Mouse (Mus musculus) brain, embryonic 14.5 days (tissue): ENCODE measurements around the gene Olfr488. TPM values are rescaled to one million over a fixed set of nuclear protein-coding genes. Genes with fewer than 3 reads are reported as not detected.
"Not testable (repeated sequence)": the region's sequence is repeated elsewhere in the genome, so short reads cannot be mapped to it uniquely, and the experiment has no call there.

ENCODE experiments used
- DNase-seq: peaks from one replicate; pipeline ENCODE4 v3.0.0-alpha.2; 2011; ENCODE audit warnings: low read depth
- CTCF ChIP-seq: fragments of 200-500 bp; IDR thresholded peaks from 2 replicates; pipeline ENCODE4 v1.5.1; 2012; ENCODE audit warnings: inconsistent platforms, mild to moderate bottlenecking, moderate library complexity, borderline replicate concordance; ENCODE audit not compliant: insufficient read depth, insufficient read length; ENCODE audit errors: extremely low read depth
- POLR2A ChIP-seq: fragments of 200-500 bp; IDR thresholded peaks from 2 replicates; pipeline ENCODE4 v1.6.1; 2012; ENCODE audit warnings: mild to moderate bottlenecking, inconsistent platforms, borderline replicate concordance; ENCODE audit not compliant: poor library complexity, insufficient read depth, insufficient read length, severe bottlenecking; ENCODE audit errors: extremely low read depth
- polyA plus RNA-seq: library from polyadenylated mRNA; depleted of rRNA; stranded (reverse); fragments of >200 nt; gene quantifications from 2 replicates; pipeline ENCODE4 v1.2.3, GENCODE M21; 2012; rRNA removed

Olfr488 gene
- not detected in 2 replicates for polyA plus RNA-seq

DNA sequence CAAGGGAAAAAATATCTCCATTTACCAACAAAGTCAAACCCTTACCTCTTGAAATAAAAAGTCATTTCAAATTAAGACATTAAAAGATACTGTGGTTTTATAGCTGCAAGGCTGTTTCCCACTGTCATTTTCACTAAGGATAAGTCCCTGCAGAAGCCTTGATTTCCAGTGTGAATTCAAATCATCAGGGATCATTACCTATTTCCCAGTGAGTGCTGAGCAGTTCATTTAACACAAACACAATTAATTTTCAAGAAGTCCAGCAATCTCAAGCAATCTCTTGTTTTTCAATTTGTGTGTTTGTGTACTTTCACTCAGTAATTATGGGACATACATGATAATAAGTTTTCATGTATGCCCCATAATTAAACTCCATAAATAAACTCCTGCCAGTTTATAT, at the start of gene Olfr488:
TSS of gene Olfr488 (minus strand) at position 101 of the 400 bp plus-strand sequence.
- no peak for TF ChIP-seq POLR2A
- DNase-seq = no peak

GRCm38 (mm10) chr7:108288834-108289233, 30.7 kb upstream of the Olfr488 start, which contains the start of gene Olfr490:
Olfr490 (minus strand) TSS chr7:108288934.
- TF ChIP-seq CTCF (no peak), POLR2A (no peak)
- DNase-seq = no peak

GRCm38 (mm10) chr7:108233551-108233950, 24.6 kb downstream of the Olfr488 start:
- TF ChIP-seq CTCF (no peak), POLR2A (no peak)
- DNase-seq = no peak

GRCm38 (mm10) chr7:108214536-108214935, 43.6 kb downstream of the Olfr488 start, which contains the start of gene Olfr487:
Olfr487 (minus strand) TSS chr7:108214636.
- DNase-seq = not testable (repeated sequence)

Other genes starting within 250 kb of the Olfr488 start
- not detected in 2 replicates for gene Olfr478, start 224.4 kb downstream of the Olfr488 start, polyA plus RNA-seq
- not detected in 2 replicates for gene Olfr479, start 207.7 kb downstream of the Olfr488 start, polyA plus RNA-seq
- gene Olfr480, start 191.0 kb downstream of the Olfr488 start, polyA plus RNA-seq = not detected in 2 replicates
- gene Olfr481, start 178.5 kb downstream of the Olfr488 start, polyA plus RNA-seq = not detected in 2 replicates
- gene Olfr482, start 160.8 kb downstream of the Olfr488 start, polyA plus RNA-seq = 0.03 TPM in 1 of 2 replicates, not detected in the other
- not detected in 2 replicates for gene Olfr483, start 157.5 kb downstream of the Olfr488 start, polyA plus RNA-seq
- gene Olfr484, start 130.9 kb downstream of the Olfr488 start, polyA plus RNA-seq = not detected in 2 replicates
- not detected in 2 replicates for gene Olfr485, start 98.5 kb downstream of the Olfr488 start, polyA plus RNA-seq
- not detected in 2 replicates for gene Olfr486, start 85.6 kb downstream of the Olfr488 start, polyA plus RNA-seq
- not detected in 2 replicates for gene Olfr487, start 43.7 kb downstream of the Olfr488 start, polyA plus RNA-seq
- gene Olfr490, start 30.6 kb upstream of the Olfr488 start, polyA plus RNA-seq = not detected in 2 replicates
- not detected in 2 replicates for gene Olfr491, start 55.1 kb upstream of the Olfr488 start, polyA plus RNA-seq
- gene Olfr492, start 65.3 kb upstream of the Olfr488 start, polyA plus RNA-seq = not detected in 2 replicates
- not detected in 2 replicates for gene Olfr493, start 88.6 kb upstream of the Olfr488 start, polyA plus RNA-seq
- gene Olfr494, start 107.0 kb upstream of the Olfr488 start, polyA plus RNA-seq = not detected in 2 replicates
- gene Olfr495, start 134.8 kb upstream of the Olfr488 start, polyA plus RNA-seq = not detected in 2 replicates
- gene Olfr497, start 162.1 kb upstream of the Olfr488 start, polyA plus RNA-seq = not detected in 2 replicates
- gene Olfr498, start 207.0 kb upstream of the Olfr488 start, polyA plus RNA-seq = not detected in 2 replicates